8 mouse cellular contexts compared by ENCODE assay signal in the genomic region with DNA sequence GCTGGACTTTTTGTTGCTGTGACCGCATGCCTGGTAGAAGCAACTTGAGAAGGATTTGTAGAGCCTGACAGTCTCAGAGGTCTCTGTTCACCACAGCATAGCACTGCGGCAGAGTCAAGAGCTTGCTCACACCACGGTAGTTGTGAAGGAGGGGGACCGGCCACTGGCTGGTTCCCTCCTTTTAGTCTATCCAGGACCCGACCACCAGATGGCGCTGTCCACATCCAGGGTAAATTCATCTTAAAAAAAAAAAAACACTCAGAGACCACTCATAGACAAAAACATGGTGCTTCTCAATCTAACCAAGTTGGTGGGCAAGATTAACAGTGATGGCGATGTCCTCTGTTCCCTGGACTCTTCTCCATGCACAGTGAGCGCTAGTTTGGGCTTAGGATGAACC. TPM values are rescaled to one million over a fixed set of nuclear protein-coding genes. Genes with fewer than 3 reads are reported as not detected.
DNase-seq lines count a peak whose midpoint lies in the region; ATAC-seq and TF ChIP-seq lines count a peak whose summit lies in the region.

No protein-coding gene starts in this region.

- no peak overlapping the region for H3K27ac ChIP-seq in heart, embryonic 12.5 days (ENCODE audit: poor library complexity, severe bottlenecking)
- H3K27ac ChIP-seq in midbrain, embryonic 10.5 days (replicated peaks) = no peak overlapping the region

- ATAC-seq in heart, embryonic 12.5 days (ENCODE audit: insufficient number of reproducible peaks, low FRiP score) = no peak
- peak; percentile 64 for ATAC-seq in megakaryocyte, adult 5-6 weeks (ENCODE audit: poor library complexity, severe bottlenecking)

- H3K4me1 ChIP-seq in heart, embryonic 12.5 days (replicated peaks) = no peaks in the 10 kb centered on the region
- H3K4me1 ChIP-seq in midbrain, embryonic 10.5 days = peaks cover 16% of the 10 kb centered on the region

- no peak for TF ChIP-seq POLR2A in brain, embryonic 14.5 days (IDR thresholded peaks at IDR 0.05; ENCODE audit: borderline replicate concordance, extremely low read depth, insufficient read depth, insufficient read length, poor library complexity, severe bottlenecking)

- no peaks in the 10 kb centered on the region for H3K9me3 ChIP-seq in heart, embryonic 12.5 days (replicated peaks)
- no peaks in the 10 kb centered on the region for H3K9me3 ChIP-seq in midbrain, embryonic 10.5 days (replicated peaks)

- peak; percentile 42 for TF ChIP-seq CTCF in brain, embryonic 14.5 days (IDR thresholded peaks at IDR 0.05; ENCODE audit: borderline replicate concordance, extremely low read depth, insufficient read depth, insufficient read length)

- H3K27me3 ChIP-seq in heart, embryonic 12.5 days (replicated peaks) = no peaks in the 10 kb centered on the region
- no peaks in the 10 kb centered on the region for H3K27me3 ChIP-seq in midbrain, embryonic 10.5 days (ENCODE audit: low read depth, poor library complexity, severe bottlenecking)

- H3K4me3 ChIP-seq in heart, embryonic 12.5 days = no peak overlapping the region
- H3K4me3 ChIP-seq in midbrain, embryonic 10.5 days = no peak overlapping the region

- no peaks in the 10 kb centered on the region for H3K36me3 ChIP-seq in heart, embryonic 12.5 days
- no peaks in the 10 kb centered on the region for H3K36me3 ChIP-seq in midbrain, embryonic 10.5 days

- WGBS in heart, embryonic 12.5 days = 68% methylated on average over 8 of the region's 8 CpGs
- whole genome bisulfite sequencing in midbrain, embryonic 10.5 days = 77% methylated on average over 8 of the region's 8 CpGs

- intact Hi-C loops in heart, postnatal 14 days (cut with DNase I) = no loop called here

- peak; percentile 8 to 9 for DNase-seq in heart, postnatal 14 days
- peak; percentile 54 for DNase-seq in CD4-positive helper T cell, adult 2 months (ENCODE audit: low read depth, low spot score)
- DNase-seq in brain, embryonic 14.5 days (ENCODE audit: low read depth) = no peak
- no peak for DNase-seq in left cerebral cortex, adult 9 months (ENCODE audit: low spot score in 2 of 2)
- DNase-seq in frontal cortex, postnatal 10 days (ENCODE audit: low spot score in 2 of 2) = no peak
- no peak for DNase-seq in midbrain, embryonic 10.5 days (ENCODE audit: low spot score)

- H3K4me2 ChIP-seq in heart, embryonic 12.5 days = no peak overlapping the region

- H3K9ac ChIP-seq in heart, embryonic 12.5 days = no peak overlapping the region

RNA-seq across cellular contexts. Expression of a gene that starts 1.7 kb away (rescaled TPM):
- under 1 TPM in 1 of 2 experiments, not detected in 1; 0.05 TPM for total RNA-seq in heart, postnatal 14 days (2021)
- 0.27 and 0.41 TPM in 2 replicates for polyA plus RNA-seq in heart, embryonic 12.5 days (2016; fragmentation: Nextera tagmentation; extraction: Ambion mirVana)
- 0.33 and 0.46 TPM in 2 replicates for polyA plus RNA-seq in brain, embryonic 14.5 days (2012; rRNA removed)
- 0.05 TPM in 1 of 2 replicates, not detected in the other for total RNA-seq in megakaryocyte, adult 5-6 weeks (2015)
- 0.07 TPM in 1 of 2 replicates, not detected in the other for total RNA-seq in megakaryocyte, adult 5-6 weeks (2017)
- not detected in 2 replicates for polyA plus RNA-seq in midbrain, embryonic 10.5 days (2016; fragmentation: Nextera tagmentation; extraction: Ambion mirVana)

Comparison
In these comparisons a context has a peak if more than half of its experiments do, and no peak if none do; other contexts are left out.
1. DNase-seq: peak in heart, postnatal 14 days (2 of 2) and CD4-positive helper T cell, adult 2 months (single experiment); none in brain, embryonic 14.5 days (single experiment), left cerebral cortex, adult 9 months (0 of 2), frontal cortex, postnatal 10 days (0 of 2) and midbrain, embryonic 10.5 days (single experiment).